Mouse (Mus musculus): ENCODE results near the gene Aaas. TPM values are rescaled to one million over a fixed set of nuclear protein-coding genes. Genes with fewer than 3 reads are reported as not detected.
"Not testable (repeated sequence)": the region's sequence is repeated elsewhere in the genome, so short reads cannot be mapped to it uniquely, and the experiment has no call there.

The Aaas gene
- polyA plus RNA-seq, 1 experiment = 13.2 TPM

DNA sequence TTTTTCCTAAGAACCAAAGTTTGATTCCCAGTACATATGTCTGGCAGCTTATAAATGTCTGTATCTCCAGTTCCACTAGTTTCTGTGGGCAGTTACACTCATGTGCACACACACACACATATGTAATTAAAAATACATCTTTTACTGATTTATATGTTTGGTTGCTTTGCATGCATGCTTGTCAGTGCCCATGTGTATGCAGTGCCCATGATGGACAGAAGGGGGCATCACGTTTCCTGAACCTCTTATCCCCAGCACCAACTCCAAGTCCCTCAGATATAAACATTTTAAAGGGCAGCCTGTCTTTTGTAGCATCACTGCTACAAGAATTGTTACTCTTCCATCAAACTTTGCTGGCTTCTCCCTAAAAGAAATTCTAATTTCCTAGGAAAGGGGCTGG is 9.0 kb downstream of the Aaas start:
- H3K4me3 ChIP-seq (ENCODE audit: insufficient read depth, low read depth, low read length) = no peak overlapping the region
- H3K4me1 ChIP-seq (ENCODE audit: control insufficient read depth, insufficient read depth, insufficient read length, low read length) = no peaks in the 10 kb centered on the region
- no peak overlapping the region for H3K27ac ChIP-seq (replicated peaks; ENCODE audit: low read depth, low read length)

- no peak overlapping the region for H3K27ac ChIP-seq (replicated peaks; ENCODE audit: low read depth, low read length)
- H3K4me3 ChIP-seq (ENCODE audit: insufficient read depth, low read depth, low read length) = no peak overlapping the region
- H3K4me1 ChIP-seq (ENCODE audit: control insufficient read depth, insufficient read depth, insufficient read length, low read length) = no peaks in the 10 kb centered on the region
Observed at GRCm38 (mm10) chr15:102339612-102340011, 11.0 kb downstream of the Aaas start.

- no peak overlapping the region for H3K27ac ChIP-seq (replicated peaks; ENCODE audit: low read depth, low read length)
- H3K4me1 ChIP-seq (ENCODE audit: control insufficient read depth, insufficient read depth, insufficient read length, low read length) = 0 out of 2 replicates have a peak, but pooled peaks cover 6% of the 10 kb centered on the region
- no peak overlapping the region for H3K4me3 ChIP-seq (ENCODE audit: insufficient read depth, low read depth, low read length)
Observed at GRCm38 (mm10) chr15:102336946-102337345, 13.6 kb downstream of the Aaas start.

DNA sequence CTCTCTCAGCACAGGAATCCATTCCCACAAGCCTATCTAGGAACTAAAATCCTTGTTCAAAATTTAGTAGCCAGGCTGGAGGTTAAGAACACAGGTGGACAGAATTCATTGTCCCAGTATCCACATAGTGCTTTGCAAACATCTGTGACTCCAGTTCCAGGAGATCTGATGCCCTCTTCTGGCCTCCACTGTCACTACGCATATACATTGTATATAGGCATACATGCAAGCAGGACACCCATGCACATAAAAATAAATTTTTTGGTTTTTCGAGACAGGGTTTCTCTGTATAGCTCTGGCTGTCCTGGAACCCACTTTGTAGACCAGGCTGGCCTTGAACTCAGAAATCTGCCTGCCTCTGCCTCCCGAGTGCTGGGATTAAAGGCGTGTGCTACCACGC is 14.6 kb downstream of the Aaas start:
- H3K4me3 ChIP-seq (ENCODE audit: insufficient read depth, low read depth, low read length); H3K4me1 ChIP-seq (ENCODE audit: control insufficient read depth, insufficient read depth, insufficient read length, low read length); H3K27ac ChIP-seq (replicated peaks; ENCODE audit: low read depth, low read length): not testable (repeated sequence)

- Histone ChIP-seq H3K4me1 (ENCODE audit: control insufficient read depth, insufficient read depth, insufficient read length, low read length) (0 out of 2 replicates have a peak, but pooled peaks cover 6% of the 10 kb centered on the region), H3K27ac (replicated peaks; ENCODE audit: low read depth, low read length) (no peak overlapping the region), H3K4me3 (ENCODE audit: insufficient read depth, low read depth, low read length) (no peak overlapping the region)
Observed at GRCm38 (mm10) chr15:102335254-102335653, 15.3 kb downstream of the Aaas start.

GRCm38 (mm10) chr15:102331610-102332015 is 19.0 kb downstream of the Aaas start, which contains the start of gene Myg1:
Gene Myg1, plus strand, starts transcription at chr15:102331709.
- H3K4me3 ChIP-seq (ENCODE audit: insufficient read depth, low read depth, low read length) = peak within 1 kb of the TSS; percentile 66
- no peak within 1 kb of the TSS for H3K27ac ChIP-seq (replicated peaks; ENCODE audit: low read depth, low read length)

DNA sequence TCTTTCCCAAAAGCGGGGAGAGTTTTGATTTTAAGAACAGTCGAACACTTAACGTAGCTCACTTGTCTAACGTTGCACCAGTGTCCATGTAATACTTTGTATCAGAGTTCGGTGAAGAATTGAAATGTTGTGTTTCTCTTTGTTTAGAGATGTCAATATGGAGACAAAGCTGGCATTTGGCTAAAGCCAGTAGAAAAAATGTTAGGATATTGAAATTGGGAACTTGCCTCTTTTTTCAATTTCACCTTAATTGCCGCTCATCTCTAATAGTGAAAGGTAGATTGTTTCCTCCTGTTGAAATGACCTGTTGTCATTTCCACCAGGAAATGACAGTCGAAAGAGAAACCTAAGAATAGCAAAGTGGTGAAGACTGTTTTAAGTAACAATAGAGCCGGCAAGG is 23.7 kb downstream of the Aaas start:
- peak overlapping the region; percentile 41; the same call in 1 of the 2 replicates for H3K27ac ChIP-seq (replicated peaks; ENCODE audit: low read depth, low read length)
- peak overlapping the region; percentile 82 for H3K4me3 ChIP-seq (ENCODE audit: insufficient read depth, low read depth, low read length)

More at GRCm38 (mm10) chr15:102331610-102332015, 19.0 kb downstream of the Aaas start, which contains the start of gene Myg1:
- peaks cover 8% of the 10 kb centered on the region; the same call in 1 of the 2 replicates for H3K4me1 ChIP-seq (ENCODE audit: control insufficient read depth, insufficient read depth, insufficient read length, low read length)

GRCm38 (mm10) chr15:102326022-102326576 is 24.5 kb downstream of the Aaas start, which contains the start of gene Pfdn5:
Gene Pfdn5, plus strand, starts transcription at chr15:102326116.
- Histone ChIP-seq H3K27ac (replicated peaks; ENCODE audit: low read depth, low read length) (peak within 1 kb of the TSS; percentile 85), H3K4me1 (ENCODE audit: control insufficient read depth, insufficient read depth, insufficient read length, low read length) (peaks cover 5% of the 10 kb centered on the region; the same call in 1 of the 2 replicates), H3K4me3 (ENCODE audit: insufficient read depth, low read depth, low read length) (peak within 1 kb of the TSS; percentile 82)

More for the DNA sequence above, 23.7 kb downstream of the Aaas start:
- H3K4me1 ChIP-seq (ENCODE audit: control insufficient read depth, insufficient read depth, insufficient read length, low read length) = peaks cover 5% of the 10 kb centered on the region; the same call in 1 of the 2 replicates

DNA sequence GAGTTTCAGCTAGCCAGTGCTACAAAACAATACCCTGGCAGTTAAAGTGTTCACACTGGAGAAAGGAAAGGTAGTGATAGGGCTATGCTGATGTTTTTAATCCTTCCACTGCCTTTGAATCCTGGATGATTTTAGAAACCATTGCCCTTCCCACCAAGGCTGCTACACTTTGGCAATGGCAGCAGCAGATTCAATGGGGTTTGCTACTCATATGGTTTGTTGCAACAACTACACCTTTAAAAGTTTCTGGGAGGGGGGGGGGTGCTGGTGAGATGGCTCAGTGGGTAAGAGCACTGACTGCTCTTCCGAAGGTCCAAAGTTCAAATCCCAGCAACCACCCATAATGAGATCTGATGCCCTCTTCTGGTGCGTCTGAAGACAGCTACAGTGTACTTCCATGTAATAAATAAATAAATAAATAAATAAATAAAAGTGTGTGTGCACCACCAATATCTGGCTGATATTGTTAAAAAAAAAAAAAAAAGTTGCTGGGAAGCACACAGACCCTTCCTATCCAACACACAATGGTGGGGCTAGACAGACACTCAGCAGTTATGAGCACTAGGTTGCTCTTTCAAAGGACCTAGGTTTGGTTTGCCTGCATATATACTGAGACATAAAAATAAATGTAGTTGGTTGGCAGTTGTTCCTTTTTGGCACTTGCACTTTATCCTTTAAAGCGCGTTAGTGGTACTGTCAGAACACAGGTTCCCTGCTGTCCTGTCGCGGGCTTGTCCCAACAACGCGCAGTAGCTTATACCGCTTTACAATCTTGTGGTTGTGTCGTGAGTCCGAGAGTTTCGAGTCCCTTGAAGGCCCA is 25.7 kb downstream of the Aaas start:
- Histone ChIP-seq H3K27ac (replicated peaks; ENCODE audit: low read depth, low read length) (no peak overlapping the region), H3K4me3 (ENCODE audit: insufficient read depth, low read depth, low read length) (no peak overlapping the region)

DNA sequence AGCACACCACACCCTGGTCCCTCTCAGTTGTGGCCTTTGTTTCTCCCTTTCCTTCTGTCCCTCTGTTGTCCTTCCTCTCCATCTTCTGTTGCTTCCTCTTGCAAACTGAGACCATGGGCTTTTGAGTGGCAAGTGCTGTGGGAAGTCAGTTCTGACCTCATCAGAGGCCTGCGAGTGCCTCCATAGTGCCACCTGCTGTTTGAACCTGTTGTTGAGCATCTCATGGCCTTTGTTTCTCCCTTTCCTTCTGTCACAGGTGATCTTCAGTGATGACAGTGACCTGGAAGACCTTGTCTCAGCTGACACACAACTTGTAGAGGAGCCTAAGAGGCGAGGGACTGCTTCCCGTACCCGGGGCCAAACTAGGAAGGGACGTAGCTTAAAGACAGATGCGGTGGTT is 34.3 kb downstream of the Aaas start:
- Histone ChIP-seq H3K4me3 (ENCODE audit: insufficient read depth, low read depth, low read length) (no peak overlapping the region), H3K27ac (replicated peaks; ENCODE audit: low read depth, low read length) (no peak overlapping the region)

More for the DNA sequence above, 25.7 kb downstream of the Aaas start:
- H3K4me1 ChIP-seq (ENCODE audit: control insufficient read depth, insufficient read depth, insufficient read length, low read length) = peaks cover 5% of the 10 kb centered on the region; the same call in 1 of the 2 replicates

GRCm38 (mm10) chr15:102315292-102315691 is 35.3 kb downstream of the Aaas start:
- Histone ChIP-seq H3K27ac (replicated peaks; ENCODE audit: low read depth, low read length) (peak overlapping the region; percentile 3; the same call in 1 of the 2 replicates), H3K4me1 (ENCODE audit: control insufficient read depth, insufficient read depth, insufficient read length, low read length) (no peaks in the 10 kb centered on the region), H3K4me3 (ENCODE audit: insufficient read depth, low read depth, low read length) (no peak overlapping the region)

More for the DNA sequence above, 34.3 kb downstream of the Aaas start:
- H3K4me1 ChIP-seq (ENCODE audit: control insufficient read depth, insufficient read depth, insufficient read length, low read length) = no peaks in the 10 kb centered on the region

- Histone ChIP-seq H3K27ac (replicated peaks; ENCODE audit: low read depth, low read length) (no peak overlapping the region), H3K4me1 (ENCODE audit: control insufficient read depth, insufficient read depth, insufficient read length, low read length) (no peaks in the 10 kb centered on the region), H3K4me3 (ENCODE audit: insufficient read depth, low read depth, low read length) (no peak overlapping the region)
Observed at GRCm38 (mm10) chr15:102311489-102311888, 39.1 kb downstream of the Aaas start.

GRCm38 (mm10) chr15:102310074-102310845 is 40.3 kb downstream of the Aaas start:
- no peak overlapping the region for H3K4me3 ChIP-seq (ENCODE audit: insufficient read depth, low read depth, low read length)
- H3K4me1 ChIP-seq (ENCODE audit: control insufficient read depth, insufficient read depth, insufficient read length, low read length) = no peaks in the 10 kb centered on the region
- peak overlapping the region; percentile 23 for H3K27ac ChIP-seq (replicated peaks; ENCODE audit: low read depth, low read length)

GRCm38 (mm10) chr15:102308717-102309116 is 41.9 kb downstream of the Aaas start:
- Histone ChIP-seq H3K27ac (replicated peaks; ENCODE audit: low read depth, low read length) (no peak overlapping the region), H3K4me1 (ENCODE audit: control insufficient read depth, insufficient read depth, insufficient read length, low read length) (no peaks in the 10 kb centered on the region), H3K4me3 (ENCODE audit: insufficient read depth, low read depth, low read length) (no peak overlapping the region)

GRCm38 (mm10) chr15:102302542-102302941 is 48.0 kb downstream of the Aaas start:
- Histone ChIP-seq H3K27ac (replicated peaks; ENCODE audit: low read depth, low read length) (no peak overlapping the region), H3K4me1 (ENCODE audit: control insufficient read depth, insufficient read depth, insufficient read length, low read length) (no peaks in the 10 kb centered on the region), H3K4me3 (ENCODE audit: insufficient read depth, low read depth, low read length) (no peak overlapping the region)
